Mouse (Mus musculus) lung, postnatal 25 days (tissue): ENCODE results near the gene Dcdc2a.

Source experiments
- DNase-seq: peaks from one replicate; pipeline ENCODE4 v3.0.0; 2022; ENCODE audit warnings: low spot score

The Dcdc2a gene

DNA sequence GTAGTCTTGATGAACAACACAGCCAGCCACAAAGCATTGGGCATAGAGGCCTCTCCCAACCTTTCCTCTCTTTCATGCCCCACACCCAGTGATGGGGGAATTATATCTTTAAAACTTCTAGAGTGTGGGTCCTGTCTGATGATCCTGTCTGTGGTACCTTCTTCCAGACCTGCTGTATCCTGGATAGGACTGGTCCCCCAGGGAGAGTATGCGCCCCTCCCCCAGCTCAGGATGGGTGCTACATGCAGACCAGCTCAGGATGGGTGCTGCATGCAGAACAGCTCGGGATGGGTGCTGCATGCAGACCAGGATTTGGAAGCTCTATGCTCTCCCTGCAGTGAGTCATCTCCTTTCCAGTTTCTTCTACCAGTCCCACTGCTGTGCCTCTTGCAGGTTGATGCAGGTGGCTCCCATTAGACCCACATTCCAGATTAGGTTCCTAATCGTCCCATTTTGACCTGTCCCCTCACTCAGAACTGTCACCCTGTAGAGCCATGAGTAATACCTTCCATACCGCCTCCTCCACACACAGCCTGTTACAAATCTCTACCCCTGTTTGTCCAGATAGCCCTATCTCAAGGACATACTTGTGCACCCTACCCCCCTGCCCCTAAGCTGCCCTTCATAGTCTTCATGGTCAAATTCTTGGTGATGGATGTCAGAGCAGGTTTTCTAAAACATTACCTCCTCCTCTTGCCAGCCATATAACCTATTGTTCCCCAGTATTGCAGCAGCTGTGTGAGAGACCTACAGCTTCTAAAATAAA lies 122.6 kb downstream of the Dcdc2a start:
- DNase-seq, result no peak

DNA sequence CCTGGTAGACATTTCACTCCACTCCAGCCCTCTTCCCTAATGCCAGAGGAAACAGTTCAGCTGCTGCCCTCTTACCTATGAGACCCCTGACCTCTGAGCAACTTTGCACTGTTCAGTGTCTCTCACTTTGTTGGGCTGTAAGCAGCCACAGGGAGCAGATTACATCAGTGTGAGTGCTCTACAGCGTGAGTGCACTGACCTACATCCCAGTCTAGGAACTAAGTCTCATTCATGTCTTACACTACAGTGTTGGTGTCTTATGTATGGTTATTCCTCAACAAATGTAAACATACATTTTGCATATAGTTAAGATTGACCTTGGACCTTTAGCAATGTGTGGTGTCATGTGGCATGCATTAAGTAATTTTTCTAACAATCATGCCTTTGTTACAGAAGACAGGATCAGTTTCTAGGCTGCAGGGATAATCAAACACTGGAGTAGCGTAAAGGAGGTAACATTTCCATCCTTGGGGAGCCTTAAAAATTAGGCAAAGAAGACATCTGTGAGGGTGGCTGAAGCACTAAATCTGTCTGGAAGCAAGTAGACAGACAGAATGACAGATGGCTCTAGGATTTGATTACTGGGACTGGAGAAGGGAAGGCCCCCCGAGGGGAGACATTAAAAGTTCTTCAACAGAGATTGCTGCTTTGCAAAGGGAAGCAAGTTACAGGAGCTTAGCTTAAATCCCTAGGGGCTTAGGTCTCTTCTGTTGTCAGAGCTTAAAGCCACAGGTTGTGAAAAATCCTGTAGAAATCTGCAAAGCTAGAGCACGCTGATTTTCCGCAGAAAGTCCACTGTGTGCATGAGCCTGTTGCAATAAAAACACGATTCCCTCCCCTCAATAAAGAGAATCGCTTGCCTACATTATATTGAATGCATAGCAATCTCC lies 130.9 kb downstream of the Dcdc2a start:
- DNase-seq, result no peak

DNA sequence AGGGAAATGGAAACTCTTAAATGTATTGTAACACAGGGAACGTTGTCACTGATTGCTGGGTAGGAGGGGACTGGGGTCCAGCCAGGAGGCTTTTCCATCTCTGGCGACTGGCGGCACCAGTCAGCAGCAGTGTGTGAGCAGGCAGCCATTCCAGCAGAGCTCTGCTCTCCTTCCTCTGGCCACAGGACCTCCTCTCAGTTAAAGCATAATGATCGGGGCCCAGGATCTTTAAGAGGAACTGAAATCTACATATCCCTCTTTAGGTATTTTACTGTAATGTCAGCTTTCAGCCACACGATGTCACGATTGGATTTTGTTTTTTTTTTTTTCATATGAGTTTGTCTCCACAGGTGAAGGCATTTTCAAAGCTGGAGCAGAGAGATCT lies 131.5 kb downstream of the Dcdc2a start:
- DNase-seq, result no peak

DNA sequence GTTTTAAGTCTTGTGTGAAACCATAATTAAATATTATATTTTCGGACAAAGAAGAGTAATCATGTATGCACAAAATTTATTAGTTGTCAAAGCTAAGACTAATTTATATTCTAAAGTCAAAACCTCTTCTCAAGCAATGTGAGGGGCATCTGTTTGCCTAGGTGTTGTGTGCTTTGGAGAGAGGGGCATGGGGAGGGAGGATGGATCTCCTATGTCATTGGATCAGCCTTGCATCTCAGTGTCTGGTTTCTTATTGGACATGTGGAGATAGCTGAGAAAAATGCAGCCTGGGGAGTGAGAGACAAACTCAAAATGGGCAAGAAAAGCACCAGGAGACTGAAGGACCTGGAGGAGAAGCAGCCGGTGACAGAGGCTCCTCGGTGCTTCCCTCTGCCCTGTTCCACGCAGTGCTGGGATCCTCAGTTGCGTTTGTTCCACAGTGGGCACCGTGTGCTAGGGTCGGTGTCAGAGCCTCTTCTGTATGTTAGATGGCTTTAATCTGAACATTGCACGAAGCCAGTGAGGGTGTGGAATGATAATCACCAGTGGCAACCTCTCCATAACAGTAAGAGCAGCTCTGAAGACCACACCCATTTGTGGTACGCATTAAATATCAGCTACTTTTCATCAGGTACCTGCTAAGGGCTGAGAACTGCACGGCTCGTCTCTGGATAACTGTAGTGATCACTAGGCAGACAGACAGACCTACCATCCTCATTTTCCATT lies 133.8 kb downstream of the Dcdc2a start:
- no peak for DNase-seq

DNA sequence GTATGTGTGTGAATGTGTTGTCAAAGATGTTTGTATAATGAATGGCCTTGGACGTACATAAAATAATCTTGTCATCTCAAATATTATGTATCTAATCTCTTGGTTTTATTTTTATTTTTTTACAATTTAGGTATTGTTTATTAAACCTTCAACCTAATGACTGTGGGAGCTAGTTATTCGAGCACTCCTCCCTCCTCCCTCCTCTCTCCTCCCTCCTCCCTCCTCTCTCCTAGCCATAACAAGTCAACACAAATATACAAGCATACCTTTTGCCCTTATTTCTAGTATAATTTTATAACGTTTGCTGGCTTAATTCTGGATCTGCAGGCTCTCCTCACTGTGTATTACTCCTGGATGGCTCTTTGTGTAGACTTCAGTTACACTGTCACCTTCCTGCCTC lies 134.4 kb downstream of the Dcdc2a start:
- DNase-seq, result no peak

DNA sequence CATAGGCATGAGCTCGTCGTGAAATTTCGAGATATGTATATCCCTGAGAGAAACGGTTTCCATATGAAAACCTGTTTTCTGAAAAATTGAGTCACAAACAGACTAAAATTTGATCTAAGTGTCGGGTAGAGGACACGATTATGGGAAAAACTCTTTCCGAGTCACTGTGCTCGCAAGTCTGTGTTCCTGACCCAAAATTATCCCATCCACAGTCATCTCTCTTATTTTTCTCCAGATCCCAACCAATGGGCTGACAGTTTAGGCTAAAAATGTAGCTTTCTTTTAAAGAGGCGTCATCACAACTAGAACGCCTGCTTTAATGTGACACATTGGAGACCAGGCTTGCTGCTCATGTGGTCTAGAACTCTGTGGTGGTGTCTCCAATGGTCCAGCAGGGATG lies 139.9 kb downstream of the Dcdc2a start:
- no peak for DNase-seq

DNA sequence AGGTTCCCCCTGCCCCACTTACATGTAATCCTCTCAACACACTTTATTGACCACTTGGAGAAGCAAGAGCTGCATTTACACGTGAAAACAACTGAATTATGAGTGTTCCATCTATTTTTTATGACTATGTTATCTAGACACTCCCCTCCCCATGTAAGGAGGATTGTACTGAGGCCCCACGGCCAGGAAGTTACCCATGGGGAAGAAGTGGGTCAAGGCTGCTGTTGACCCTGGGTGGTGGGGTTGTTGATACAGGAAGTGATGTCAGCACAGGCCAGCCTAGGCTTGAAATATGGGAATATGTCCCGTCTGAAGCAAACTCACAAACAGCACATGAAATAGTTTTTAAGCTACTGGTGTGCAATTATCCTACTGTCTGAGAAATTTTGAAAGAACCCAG lies 144.1 kb downstream of the Dcdc2a start:
- no peak for DNase-seq

DNA sequence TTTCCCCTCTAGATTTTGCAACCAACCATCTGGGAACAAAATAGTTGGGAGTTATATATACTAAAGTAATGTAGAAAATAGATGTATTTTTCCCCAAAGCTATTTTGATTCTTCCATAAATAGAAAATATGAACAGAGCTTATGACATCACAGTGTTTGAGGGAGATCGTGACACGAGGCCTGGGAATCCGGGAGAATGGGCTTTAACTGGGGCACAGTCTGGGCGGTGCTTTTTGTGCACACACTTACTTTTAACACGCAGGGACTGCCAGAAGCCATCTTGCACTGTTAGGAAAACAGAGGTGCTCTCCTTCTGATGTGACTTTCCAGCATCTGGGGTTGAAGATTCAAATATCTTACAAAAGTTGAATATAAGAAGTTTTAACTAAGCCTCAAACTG lies 151.1 kb downstream of the Dcdc2a start:
- no peak for DNase-seq

DNA sequence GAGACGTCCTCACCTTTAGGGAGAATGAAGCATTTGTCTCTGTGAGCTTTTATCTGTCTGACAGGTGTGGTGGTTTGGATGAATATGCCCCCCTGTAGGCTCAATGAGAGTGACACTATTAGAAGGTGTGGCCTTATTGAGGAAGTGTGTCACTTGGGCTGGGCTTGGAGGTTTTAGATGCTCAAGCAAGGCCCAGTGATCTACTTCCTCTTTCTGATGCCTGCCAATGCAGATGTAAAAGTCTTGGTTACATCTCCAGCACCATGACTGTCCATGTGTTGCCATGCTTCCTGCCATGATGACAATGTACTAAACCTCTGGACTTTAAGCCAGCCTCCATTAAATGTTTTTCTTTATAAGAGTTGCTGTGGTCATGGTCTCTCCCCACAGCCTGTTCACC lies 162.6 kb downstream of the Dcdc2a start:
- DNase-seq, result no peak

DNA sequence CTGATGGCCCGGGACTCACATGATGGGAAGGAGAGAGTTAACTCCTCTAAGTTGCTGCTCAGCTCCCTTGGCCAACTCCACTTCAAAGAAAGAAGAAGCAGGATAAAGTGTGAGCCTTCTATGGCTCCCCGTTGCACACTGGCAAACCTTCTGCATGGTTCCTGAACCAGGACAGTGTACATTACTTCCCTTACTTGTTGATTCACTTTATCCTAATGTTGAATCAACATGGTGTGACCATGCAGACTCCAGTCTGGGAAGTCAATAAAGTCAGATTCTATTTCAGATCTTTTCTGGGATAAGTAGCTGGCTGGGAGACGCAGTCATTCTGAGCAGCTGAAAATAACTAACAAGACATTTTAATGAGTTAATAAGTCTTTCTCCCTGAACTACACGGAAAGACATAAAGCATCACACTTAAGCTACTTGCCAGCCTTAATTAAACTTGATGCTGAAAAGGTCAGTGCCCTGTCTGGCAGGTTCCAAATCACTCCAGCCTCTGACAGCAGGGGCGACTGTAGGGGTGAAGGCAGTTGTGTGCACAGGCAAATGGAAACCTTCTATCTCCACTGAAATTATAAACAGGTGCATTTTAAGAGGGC lies 164.5 kb downstream of the Dcdc2a start:
- DNase-seq, result no peak

DNA sequence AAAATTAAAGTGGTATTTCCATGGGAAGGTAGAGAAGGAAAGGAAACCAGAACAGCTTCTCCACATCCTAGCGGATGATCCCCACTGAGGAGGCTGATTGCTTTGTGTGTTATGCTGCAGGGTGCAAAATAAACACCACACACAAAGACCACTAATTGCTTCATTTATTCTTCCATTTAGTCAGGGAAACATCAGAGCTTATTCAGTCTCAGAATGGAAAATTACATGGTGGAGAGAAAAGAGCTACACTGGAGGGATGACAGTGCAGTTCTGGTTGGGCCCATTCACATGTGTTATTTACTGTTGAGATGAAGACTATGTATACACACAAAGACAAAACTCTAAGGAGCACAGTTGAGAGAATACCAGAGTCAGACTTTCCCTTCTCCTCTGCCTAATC lies 196.1 kb downstream of the Dcdc2a start:
- no peak for DNase-seq

DNA sequence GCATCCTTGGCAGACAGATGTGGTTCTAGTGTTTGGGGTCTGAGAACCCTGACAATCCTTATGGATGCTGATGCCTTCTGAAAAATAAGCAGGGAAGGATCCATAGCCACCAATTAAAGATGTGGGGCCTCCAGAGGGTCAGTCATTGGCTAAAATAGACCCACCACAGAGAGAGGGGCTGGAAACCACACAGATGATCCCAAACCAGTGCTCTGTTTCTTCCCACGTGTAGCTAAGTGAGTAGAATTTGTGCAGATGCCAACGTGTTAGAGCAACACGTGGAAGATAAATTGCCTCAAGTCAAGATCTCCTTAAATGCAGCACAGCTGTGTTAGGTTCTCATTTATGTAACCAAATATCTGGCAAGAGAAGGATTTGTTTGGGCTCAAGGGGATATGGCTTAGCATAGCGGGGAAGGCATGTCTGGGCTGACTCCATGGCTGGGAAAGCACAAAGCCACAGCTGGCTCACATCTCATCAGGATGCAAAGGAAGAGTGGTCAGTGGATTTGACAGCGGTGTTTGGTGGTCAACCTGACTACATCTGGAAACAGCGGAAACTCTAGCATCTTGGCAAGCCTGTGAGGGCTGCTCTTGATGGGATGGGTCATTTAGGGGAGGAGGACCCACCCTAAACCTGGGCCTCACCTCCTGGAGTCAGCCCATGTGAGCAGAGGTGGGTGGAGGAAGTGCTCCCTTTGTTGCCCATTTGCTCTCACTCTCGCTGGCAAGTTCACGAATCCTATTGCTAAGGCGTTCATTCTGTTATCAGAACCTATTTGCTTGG lies 198.9 kb downstream of the Dcdc2a start:
- no peak for DNase-seq

DNA sequence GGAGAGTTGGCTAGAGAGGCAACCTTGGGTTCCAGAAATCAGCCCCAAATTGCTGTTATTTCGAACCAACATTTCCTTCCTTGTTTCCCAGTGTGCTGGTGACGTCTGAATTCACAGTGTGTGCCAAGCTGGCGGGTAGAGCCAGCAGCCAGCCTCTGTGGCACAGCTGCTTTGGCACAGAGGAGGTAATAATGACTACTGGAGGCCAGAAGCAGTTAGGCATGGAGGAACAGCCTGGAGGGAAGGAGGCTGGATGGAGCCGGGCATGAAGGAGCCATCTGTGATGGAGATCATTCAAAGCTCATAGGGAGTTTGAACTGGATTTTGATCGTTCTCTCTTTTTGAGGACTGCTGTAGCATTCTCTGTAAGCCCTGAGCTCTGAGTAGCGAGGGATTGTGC lies 201.8 kb downstream of the Dcdc2a start:
- DNase-seq, result no peak
